Mouse (Mus musculus) intestine, embryonic 15.5 days (tissue): ENCODE measurements at regions not wholly inside any gene's neighbourhood (a gene's known extent, or its start where the extent isn't known, plus 50 kb on each side); places are given as distances from the start of the nearest gene placed in this dataset.

Experiments
- ATAC-seq: fragments of 200-750 bp; cut with Nextera tagmentation; 2 replicates; pipeline ENCODE4 v1.8.0; 2017; ENCODE audit warnings: moderate TSS enrichment, moderate library complexity
- H3K27ac ChIP-seq: fragments of 300-500 bp; sonication (generic); 2 replicates; pipeline ENCODE4 v1.5.1; 2015; ENCODE audit warnings: mild to moderate bottlenecking, inconsistent platforms
- H3K27me3 ChIP-seq: fragments of 300-500 bp; sonication (generic); replicated peaks from 2 replicates; pipeline ENCODE4 v1.6.1; 2015; ENCODE audit warnings: inconsistent platforms
- H3K36me3 ChIP-seq: fragments of 300-500 bp; sonication (generic); 2 replicates; pipeline ENCODE4 v1.6.1; 2015; ENCODE audit warnings: inconsistent platforms
- H3K4me1 ChIP-seq: fragments of 300-500 bp; sonication (generic); replicated peaks from 2 replicates; pipeline ENCODE4 v1.6.1; 2015; ENCODE audit warnings: inconsistent platforms
- H3K4me2 ChIP-seq: fragments of 300-500 bp; sonication (generic); replicated peaks from 2 replicates; pipeline ENCODE4 v1.6.1; 2015; ENCODE audit warnings: mild to moderate bottlenecking, inconsistent platforms
- H3K4me3 ChIP-seq: fragments of 300-500 bp; sonication (generic); replicated peaks from 2 replicates; pipeline ENCODE4 v1.5.1; 2015; ENCODE audit warnings: inconsistent platforms
- H3K9ac ChIP-seq: fragments of 300-500 bp; sonication (generic); 2 replicates; pipeline ENCODE4 v1.6.1; 2015; ENCODE audit warnings: inconsistent platforms
- H3K9me3 ChIP-seq: fragments of 300-500 bp; sonication (generic); 2 replicates; pipeline ENCODE4 v1.6.1; 2016; ENCODE audit warnings: inconsistent platforms
- WGBS: fragments of 180-500 bp; shearing (Covaris S2); methylation state at CpG from one replicate; pipeline ENCODE4 v1.1.7; 2015; 5-methylcytosine and 5-hydroxymethylcytosine counted together

DNA sequence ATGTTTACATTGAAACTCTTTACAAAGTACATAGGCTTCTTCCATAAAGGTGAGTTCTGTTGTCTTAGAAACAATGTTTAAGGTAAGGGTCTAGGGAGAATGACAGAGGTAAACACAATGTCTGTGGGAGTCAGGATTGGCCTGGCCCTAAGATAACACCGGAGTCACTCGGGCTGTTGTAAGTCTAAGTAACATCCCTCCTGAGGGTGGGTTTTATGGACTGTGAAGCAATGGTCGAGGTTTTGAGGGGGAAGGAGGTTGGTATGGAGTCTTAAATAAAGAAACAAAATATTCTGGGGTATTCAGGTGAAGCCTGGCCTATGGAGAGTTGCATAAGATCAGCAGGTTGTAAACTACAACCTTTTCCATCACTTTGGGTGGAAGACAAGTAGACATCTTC, 101.5 kb downstream of the Qrsl1 start:
- WGBS: 47% methylated on average over 3 of the region's 3 CpGs

GRCm38 (mm10) chr10:43815291-43815690, 86.3 kb downstream of the Qrsl1 start:
- WGBS: 32% methylated on average over 5 of the region's 5 CpGs
- no peaks in the 10 kb centered on the region for H3K27me3 ChIP-seq
- no peak overlapping the region for H3K4me2 ChIP-seq
- H3K4me1 ChIP-seq: no peaks in the 10 kb centered on the region; the same call in 1 of the 2 replicates
- no peak overlapping the region for H3K9ac ChIP-seq
- peak; percentile 75 for ATAC-seq
- no peaks in the 10 kb centered on the region for H3K36me3 ChIP-seq
- no peaks in the 10 kb centered on the region for H3K9me3 ChIP-seq
- no peak overlapping the region for H3K4me3 ChIP-seq
- no peak overlapping the region for H3K27ac ChIP-seq

More for the DNA sequence above, 101.5 kb downstream of the Qrsl1 start:
- no peak overlapping the region for H3K4me3 ChIP-seq
- no peak overlapping the region for H3K27ac ChIP-seq
- H3K4me2 ChIP-seq: no peak overlapping the region
- no peaks in the 10 kb centered on the region for H3K9me3 ChIP-seq
- H3K9ac ChIP-seq: no peak overlapping the region
- no peak for ATAC-seq
- H3K27me3 ChIP-seq: no peaks in the 10 kb centered on the region
- H3K4me1 ChIP-seq: no peaks in the 10 kb centered on the region
- H3K36me3 ChIP-seq: no peaks in the 10 kb centered on the region

DNA sequence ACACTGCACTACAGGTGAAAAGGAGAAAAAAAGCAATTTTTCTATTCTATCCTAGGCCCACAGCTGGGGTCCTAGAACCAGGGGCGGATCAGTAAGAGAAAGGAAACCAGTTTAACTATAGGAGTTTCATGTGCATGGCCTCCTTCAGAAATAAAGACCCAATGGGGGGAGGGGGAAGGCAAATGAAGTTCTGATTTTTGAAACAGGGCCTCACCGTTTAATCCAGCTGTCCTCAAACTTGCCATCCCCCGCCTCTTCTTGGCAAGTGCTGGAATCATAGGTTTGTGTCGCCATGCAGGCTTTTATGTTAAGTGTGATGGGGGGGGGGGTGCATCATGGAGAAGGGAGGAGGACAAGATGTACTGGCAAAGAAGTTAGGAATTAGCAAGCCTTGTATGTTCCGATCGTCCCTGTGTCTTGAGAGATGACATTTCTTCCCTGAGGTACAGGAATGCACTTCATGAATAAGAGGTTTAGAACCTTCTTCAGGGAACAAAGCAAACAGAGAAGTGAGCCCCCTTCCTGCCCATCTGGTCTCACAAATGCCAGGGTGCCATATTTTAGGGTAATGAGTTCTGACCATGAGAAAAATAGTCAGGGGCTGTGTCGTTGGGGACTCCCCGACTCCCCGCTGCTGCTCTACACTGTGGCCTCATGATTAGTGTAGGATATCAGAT, 83.9 kb downstream of the Qrsl1 start:
- Histone ChIP-seq H3K4me1 (no peaks in the 10 kb centered on the region; the same call in 1 of the 2 replicates), H3K36me3 (no peaks in the 10 kb centered on the region), H3K9ac (no peak overlapping the region), H3K27ac (no peak overlapping the region), H3K27me3 (no peaks in the 10 kb centered on the region), H3K4me2 (no peak overlapping the region), H3K9me3 (no peaks in the 10 kb centered on the region), H3K4me3 (no peak overlapping the region)
- 85% methylated on average over 9 of the region's 9 CpGs for WGBS
- ATAC-seq: no peak

GRCm38 (mm10) chr10:43818623-43819022, 82.9 kb downstream of the Qrsl1 start:
- no peak overlapping the region for H3K9ac ChIP-seq
- H3K27me3 ChIP-seq: no peaks in the 10 kb centered on the region
- WGBS: 63% methylated on average over 5 of the region's 5 CpGs

GRCm38 (mm10) chr10:43819434-43819833, 82.1 kb downstream of the Qrsl1 start:
- Histone ChIP-seq H3K9ac (no peak overlapping the region), H3K4me2 (no peak overlapping the region), H3K36me3 (no peaks in the 10 kb centered on the region), H3K4me1 (no peaks in the 10 kb centered on the region; the same call in 1 of the 2 replicates), H3K4me3 (no peak overlapping the region), H3K27me3 (no peaks in the 10 kb centered on the region), H3K9me3 (no peaks in the 10 kb centered on the region), H3K27ac (no peak overlapping the region)
- WGBS: 87% methylated on average over 6 of the region's 6 CpGs
- ATAC-seq: no peak

More at GRCm38 (mm10) chr10:43818623-43819022, 82.9 kb downstream of the Qrsl1 start:
- no peaks in the 10 kb centered on the region; the same call in 1 of the 2 replicates for H3K4me1 ChIP-seq
- no peak overlapping the region for H3K4me3 ChIP-seq
- no peak overlapping the region for H3K4me2 ChIP-seq
- no peaks in the 10 kb centered on the region for H3K36me3 ChIP-seq
- H3K27ac ChIP-seq: no peak overlapping the region
- ATAC-seq: no peak
- H3K9me3 ChIP-seq: no peaks in the 10 kb centered on the region

DNA sequence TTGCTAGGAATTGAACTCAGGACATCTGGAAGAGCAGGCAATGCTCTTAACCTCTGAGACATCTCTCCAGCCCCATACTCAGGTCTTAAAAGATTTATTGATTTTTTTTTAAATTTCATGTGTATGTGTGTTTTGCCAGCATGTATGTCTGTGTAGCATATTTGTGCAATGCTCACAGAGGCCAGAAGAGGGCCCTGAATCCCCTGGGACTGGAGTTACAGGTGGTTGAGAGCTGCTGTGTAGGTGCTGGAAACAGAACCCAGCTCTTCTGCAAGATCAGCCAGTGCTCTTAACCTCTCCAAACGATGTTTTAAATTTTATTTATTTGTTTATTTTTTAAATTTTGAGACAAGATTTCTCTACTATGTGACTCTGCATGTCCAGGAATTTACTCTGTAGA, 78.9 kb downstream of the Qrsl1 start:
- Histone ChIP-seq H3K9me3 (no peaks in the 10 kb centered on the region), H3K4me1 (no peaks in the 10 kb centered on the region), H3K27ac (no peak overlapping the region), H3K4me3 (no peak overlapping the region), H3K36me3 (no peaks in the 10 kb centered on the region), H3K27me3 (no peaks in the 10 kb centered on the region), H3K9ac (no peak overlapping the region), H3K4me2 (no peak overlapping the region)
- no peak for ATAC-seq
- 83% methylated on average over 1 of the region's 1 CpGs for whole genome bisulfite sequencing

DNA sequence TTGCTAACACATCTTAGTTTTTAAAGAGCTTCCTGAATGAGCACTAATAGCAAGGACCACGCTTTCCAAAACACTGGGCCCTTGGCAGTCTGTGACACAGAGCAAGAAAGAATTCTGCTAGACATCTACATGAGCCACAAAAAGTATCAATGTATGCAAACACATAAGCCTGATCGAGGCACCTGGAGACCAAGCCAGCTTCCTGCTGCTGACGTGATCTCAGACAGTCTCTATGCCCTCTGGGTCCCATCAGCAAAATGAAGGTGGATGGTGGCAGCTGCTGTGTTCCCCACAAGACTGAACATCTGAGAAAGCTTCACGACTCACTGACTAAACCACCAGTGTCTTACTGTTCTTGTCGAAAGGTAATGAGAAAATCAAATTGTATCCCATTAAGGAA, 77.5 kb downstream of the Qrsl1 start:
- no peaks in the 10 kb centered on the region for H3K36me3 ChIP-seq
- no peak for ATAC-seq

More for the DNA sequence above, 77.5 kb downstream of the Qrsl1 start:
- Histone ChIP-seq H3K27ac (no peak overlapping the region), H3K27me3 (no peaks in the 10 kb centered on the region), H3K4me2 (no peak overlapping the region), H3K4me3 (no peak overlapping the region), H3K4me1 (no peaks in the 10 kb centered on the region), H3K9ac (no peak overlapping the region), H3K9me3 (no peaks in the 10 kb centered on the region)
- WGBS: 79% methylated on average over 5 of the region's 5 CpGs
